19 mouse cellular contexts compared by ENCODE assay signal in genomic region chr2:105701781-105702180, GRCm38 (mm10). TPM values are rescaled to one million over a fixed set of nuclear protein-coding genes. Genes with fewer than 3 reads are reported as not detected.
"Had no signal": no experiment of that assay in that cellular context is flagged by ENCODE, and none has a peak within 500 bp of the region (broad histone marks: within the 10 kb centered on the region; RNA-seq: fewer than 3 reads in every experiment).

No protein-coding gene starts in this region.

- DNase-seq: liver, postnatal 0 days; lung, adult 2 months; lung, postnatal 14 days; lung, postnatal 36 days; right cerebral cortex, postnatal 14 days; thymus, adult 2 months; thymus, postnatal 25 days; thymus, postnatal 4 days had no signal

- H3K36me3 ChIP-seq: liver, embryonic 15.5 days; lung, embryonic 15.5 days; midbrain, embryonic 13.5 days; midbrain, embryonic 15.5 days; stomach, embryonic 15.5 days had no signal

- H3K4me1 ChIP-seq: liver, embryonic 15.5 days; lung, embryonic 15.5 days; megakaryocyte, embryonic 14.5 days; midbrain, embryonic 15.5 days; neural tube, embryonic 12.5 days; stomach, embryonic 15.5 days had no signal

- H3K27ac ChIP-seq: liver, embryonic 15.5 days; lung, embryonic 15.5 days; macrophage; midbrain, embryonic 13.5 days; midbrain, embryonic 15.5 days; neural tube, embryonic 12.5 days; stomach, embryonic 15.5 days; stomach, postnatal 0 days had no signal

- H3K4me3 ChIP-seq: liver, embryonic 15.5 days; lung, embryonic 15.5 days; megakaryocyte, embryonic 14.5 days; midbrain, embryonic 13.5 days; midbrain, embryonic 15.5 days; neural tube, embryonic 12.5 days; stomach, embryonic 15.5 days had no signal

- H3K27me3 ChIP-seq: liver, embryonic 15.5 days; lung, embryonic 15.5 days; megakaryocyte, embryonic 14.5 days; neural tube, embryonic 12.5 days; stomach, embryonic 15.5 days had no signal

- ATAC-seq: liver, postnatal 0 days; lung, postnatal 0 days; midbrain, embryonic 13.5 days; midbrain, embryonic 15.5 days had no signal

- H3K9ac ChIP-seq: liver, embryonic 15.5 days; liver, postnatal 0 days; lung, embryonic 15.5 days; midbrain, embryonic 13.5 days; midbrain, embryonic 15.5 days; neural tube, embryonic 12.5 days; stomach, embryonic 15.5 days had no signal

- H3K9me3 ChIP-seq: liver, embryonic 15.5 days; lung, embryonic 15.5 days; megakaryocyte, embryonic 14.5 days; midbrain, embryonic 13.5 days; midbrain, embryonic 15.5 days; neural tube, embryonic 12.5 days; stomach, embryonic 15.5 days had no signal

- H3K4me2 ChIP-seq: liver, embryonic 15.5 days; lung, embryonic 15.5 days; midbrain, embryonic 13.5 days; midbrain, embryonic 15.5 days; neural tube, embryonic 12.5 days; stomach, embryonic 15.5 days had no signal

RNA-seq across cellular contexts. Expression of gene Pax6, which starts 33.1 kb away (rescaled TPM):
- polyA plus RNA-seq: liver, embryonic 15.5 days; liver, postnatal 0 days; lung, adult 2 months; lung, embryonic 15.5 days; lung, postnatal 0 days; macrophage; urinary bladder, adult 2 months had no signal
